Mouse (Mus musculus): ENCODE results near the gene Rpl13a. TPM values are rescaled to one million over a fixed set of nuclear protein-coding genes. Genes with fewer than 3 reads are reported as not detected.

Rpl13a gene
- polyA plus RNA-seq, 1 experiment from 2014 or later: 1,710 TPM

DNA sequence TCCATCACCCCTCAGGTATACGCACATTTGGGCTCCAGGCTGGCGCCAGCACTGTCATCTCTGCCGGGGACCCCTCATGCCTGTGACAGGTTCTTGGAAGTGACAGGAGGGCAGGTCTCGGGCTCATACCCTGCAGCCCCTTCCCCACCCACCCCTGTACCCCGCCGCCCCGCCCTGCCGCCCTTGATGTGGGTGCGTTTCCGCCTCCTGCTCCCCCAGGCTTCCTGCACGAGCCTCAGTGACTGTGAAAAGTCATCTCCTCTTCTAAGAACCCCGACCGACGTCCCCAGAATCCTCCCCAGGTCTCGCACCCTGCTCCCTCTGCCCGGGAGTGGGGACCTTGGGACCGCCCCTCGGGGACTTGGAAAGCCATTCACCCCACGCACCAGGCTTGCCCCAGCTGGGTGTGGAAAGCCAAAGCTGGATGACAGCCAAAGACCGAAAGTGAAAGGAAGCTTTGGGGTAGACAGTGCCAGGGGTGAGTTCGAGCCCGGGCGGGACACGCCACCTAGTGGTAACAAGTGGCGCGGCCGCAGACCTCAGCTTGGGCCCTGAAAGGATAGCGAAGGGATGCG is 7.5 kb upstream of the Rpl13a start, which contains the start of the genes Gm45713 and Flt3l:
Gene Gm45713 (minus strand): TSS at position 239 of the 575 bp plus-strand sequence.
Gene Flt3l (minus strand): TSS at position 440 of the 575 bp plus-strand sequence.
- no peaks in the 10 kb centered on the region for H3K27me3 ChIP-seq (replicated peaks; ENCODE audit: control insufficient read depth, insufficient read depth, low read length)
- H3K4me3 ChIP-seq (ENCODE audit: low read depth, low read length): peak within 1 kb of the TSS; percentile 57
- ATAC-seq (replicated peaks; ENCODE audit: low FRiP score, low TSS enrichment, low read depth) (peak; percentile 84), DNase-seq (ENCODE audit: low spot score) (peak; percentile 95)
- no peak within 1 kb of the TSS for H3K27ac ChIP-seq (ENCODE audit: low read depth)
- peak within 1 kb of the TSS; percentile 68 for H3K4me2 ChIP-seq (ENCODE audit: low read length)
- no peaks in the 10 kb centered on the region for H3K9me3 ChIP-seq (ENCODE audit: control insufficient read depth, low read length)
- H3K9ac ChIP-seq (ENCODE audit: low read length): peak within 1 kb of the TSS; percentile 52
- no peaks in the 10 kb centered on the region for H3K4me1 ChIP-seq (replicated peaks; ENCODE audit: control insufficient read depth, insufficient read depth, low read length)
- H3K36me3 ChIP-seq (ENCODE audit: control insufficient read depth, insufficient read depth, low read length): no peaks in the 10 kb centered on the region; the same call in 1 of the 2 replicates
- WGBS: 3% methylated on average over 29 of the region's 29 CpGs

DNA sequence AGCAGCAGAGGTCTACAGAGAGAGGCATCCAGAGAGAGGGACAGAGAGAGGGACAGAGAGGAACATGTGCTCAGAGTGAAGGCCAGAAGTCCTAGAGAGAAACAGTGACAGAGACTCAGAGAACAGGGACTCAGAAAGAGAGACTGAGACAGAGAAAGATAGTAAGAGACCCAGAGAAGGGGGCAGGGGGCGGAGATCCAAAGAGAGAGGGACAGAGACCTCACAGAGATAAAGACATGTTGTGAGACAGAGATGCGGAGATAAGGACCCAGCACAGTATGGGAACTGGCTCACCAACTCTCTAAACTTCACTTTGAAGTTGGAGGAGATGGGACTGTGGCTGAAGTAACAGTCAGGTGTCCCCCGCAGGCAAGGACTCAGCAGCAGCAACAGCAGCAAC is 6.8 kb upstream of the Rpl13a start:
- Histone ChIP-seq H3K27ac (ENCODE audit: low read depth) (no peak overlapping the region), H3K36me3 (ENCODE audit: control insufficient read depth, insufficient read depth, low read length) (no peaks in the 10 kb centered on the region), H3K4me1 (replicated peaks; ENCODE audit: control insufficient read depth, insufficient read depth, low read length) (no peaks in the 10 kb centered on the region), H3K27me3 (replicated peaks; ENCODE audit: control insufficient read depth, insufficient read depth, low read length) (no peaks in the 10 kb centered on the region), H3K4me3 (ENCODE audit: low read depth, low read length) (peak overlapping the region; percentile 57; the same call in 1 of the 2 replicates), H3K4me2 (ENCODE audit: low read length) (peak overlapping the region; percentile 68), H3K9me3 (ENCODE audit: control insufficient read depth, low read length) (no peaks in the 10 kb centered on the region), H3K9ac (ENCODE audit: low read length) (peak overlapping the region; percentile 52)
- DNase-seq (ENCODE audit: low spot score) (no peak), ATAC-seq (replicated peaks; ENCODE audit: low FRiP score, low TSS enrichment, low read depth) (no peak)
- 73% methylated on average over 3 of the region's 3 CpGs for WGBS

DNA sequence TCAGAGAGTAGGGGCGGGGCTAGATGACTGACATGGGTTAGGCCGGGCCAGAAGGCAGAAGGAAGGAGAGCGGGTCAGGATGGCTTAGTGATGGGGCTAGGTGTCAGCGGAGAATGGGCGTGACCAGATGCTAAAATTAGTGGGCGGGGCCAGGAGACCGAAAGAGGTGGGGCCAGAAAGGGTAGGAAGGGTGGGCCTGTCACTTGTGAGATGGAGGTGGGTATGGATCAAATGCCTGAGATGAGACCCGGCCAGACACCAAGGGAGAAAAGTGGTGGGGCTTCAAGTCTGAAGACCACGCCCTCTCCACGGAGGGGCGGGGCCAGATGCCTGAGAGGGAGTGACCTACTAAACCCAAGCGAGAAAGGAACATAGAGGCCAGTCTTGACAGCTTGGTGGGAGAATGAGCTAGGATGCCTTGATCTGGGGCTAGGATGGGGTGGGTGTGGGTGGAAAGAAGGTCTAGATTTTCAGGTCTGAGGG is 6.0 kb upstream of the Rpl13a start:
- no peaks in the 10 kb centered on the region for H3K27me3 ChIP-seq (replicated peaks; ENCODE audit: control insufficient read depth, insufficient read depth, low read length)
- H3K4me3 ChIP-seq (ENCODE audit: low read depth, low read length): no peak overlapping the region
- DNase-seq (ENCODE audit: low spot score): no peak
- H3K36me3 ChIP-seq (ENCODE audit: control insufficient read depth, insufficient read depth, low read length): no peaks in the 10 kb centered on the region
- H3K4me1 ChIP-seq (replicated peaks; ENCODE audit: control insufficient read depth, insufficient read depth, low read length): peaks cover 5% of the 10 kb centered on the region
- no peak overlapping the region for H3K9ac ChIP-seq (ENCODE audit: low read length)
- WGBS: 14% methylated on average over 12 of the region's 12 CpGs
- H3K4me2 ChIP-seq (ENCODE audit: low read length): no peak overlapping the region
- no peaks in the 10 kb centered on the region for H3K9me3 ChIP-seq (ENCODE audit: control insufficient read depth, low read length)
- ATAC-seq (replicated peaks; ENCODE audit: low FRiP score, low TSS enrichment, low read depth): peak; percentile 24; the same call in 1 of the 2 replicates
- no peak overlapping the region for H3K27ac ChIP-seq (ENCODE audit: low read depth)

DNA sequence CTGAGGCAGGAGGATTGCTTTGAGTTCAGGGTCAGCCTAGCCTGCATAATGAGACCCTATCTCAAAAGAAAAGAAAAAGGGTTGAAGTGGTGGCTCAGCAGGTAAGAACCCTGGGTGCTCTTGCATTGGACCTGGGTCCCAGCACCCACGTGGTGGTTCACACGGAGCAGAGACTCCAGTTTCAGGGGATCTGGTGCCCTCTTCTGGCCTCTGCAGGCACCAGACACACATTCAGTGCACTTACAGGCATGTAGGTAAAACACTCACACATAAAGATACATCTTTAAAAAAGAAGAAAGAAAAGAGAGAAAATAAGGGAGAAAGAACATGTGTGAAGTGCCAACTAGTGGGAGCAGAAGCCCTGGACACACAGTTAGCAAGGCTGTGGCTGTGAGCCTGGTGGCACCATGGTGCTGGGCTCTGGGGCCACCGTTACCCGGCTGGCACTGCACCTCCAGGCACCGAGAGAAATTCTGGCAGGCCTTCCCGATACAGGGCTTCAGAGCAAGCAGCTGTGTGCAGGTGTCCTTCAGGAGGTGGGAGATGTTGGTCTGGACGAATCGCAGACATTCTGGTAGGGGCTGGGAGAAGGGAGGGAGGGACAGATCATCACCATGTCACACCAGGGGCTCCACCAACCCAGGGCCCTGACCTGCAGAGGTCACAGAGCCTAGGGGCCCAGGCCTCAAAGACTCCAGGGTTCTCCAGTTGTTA is 5.0 kb upstream of the Rpl13a start:
- H3K36me3 ChIP-seq (ENCODE audit: control insufficient read depth, insufficient read depth, low read length): no peaks in the 10 kb centered on the region
- no peak for DNase-seq (ENCODE audit: low spot score)
- no peak for ATAC-seq (replicated peaks; ENCODE audit: low FRiP score, low TSS enrichment, low read depth)
- 73% methylated on average over 8 of the region's 8 CpGs for WGBS
- H3K27ac ChIP-seq (ENCODE audit: low read depth): no peak overlapping the region
- H3K9ac ChIP-seq (ENCODE audit: low read length): no peak overlapping the region
- no peak overlapping the region for H3K4me3 ChIP-seq (ENCODE audit: low read depth, low read length)
- no peaks in the 10 kb centered on the region for H3K9me3 ChIP-seq (ENCODE audit: control insufficient read depth, low read length)
- H3K27me3 ChIP-seq (replicated peaks; ENCODE audit: control insufficient read depth, insufficient read depth, low read length): no peaks in the 10 kb centered on the region
- H3K4me1 ChIP-seq (replicated peaks; ENCODE audit: control insufficient read depth, insufficient read depth, low read length): peaks cover 8% of the 10 kb centered on the region
- H3K4me2 ChIP-seq (ENCODE audit: low read length): no peak overlapping the region

DNA sequence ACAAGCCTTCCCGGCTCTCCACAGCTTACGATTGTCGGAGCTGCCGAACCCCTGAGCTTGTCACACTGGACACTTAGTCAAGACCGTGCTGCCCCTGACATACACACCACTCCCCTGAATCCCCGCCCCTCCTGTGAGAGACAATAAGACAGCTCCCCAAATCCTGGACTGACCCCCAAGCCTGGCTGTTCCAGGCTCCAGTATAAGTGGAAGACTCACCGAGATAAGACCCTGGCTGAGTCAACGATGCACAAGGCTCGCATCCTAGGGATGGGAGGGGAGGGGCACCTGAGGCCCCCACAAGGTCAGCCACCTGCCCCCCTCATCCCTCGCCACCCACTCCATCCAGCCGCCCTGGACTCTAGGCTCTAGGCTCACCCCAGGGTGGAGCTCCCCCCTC is 3.3 kb upstream of the Rpl13a start:
- Histone ChIP-seq H3K9ac (ENCODE audit: low read length) (no peak overlapping the region), H3K9me3 (ENCODE audit: control insufficient read depth, low read length) (no peaks in the 10 kb centered on the region), H3K4me1 (replicated peaks; ENCODE audit: control insufficient read depth, insufficient read depth, low read length) (peaks cover 14% of the 10 kb centered on the region), H3K4me2 (ENCODE audit: low read length) (no peak overlapping the region), H3K4me3 (ENCODE audit: low read depth, low read length) (no peak overlapping the region), H3K27me3 (replicated peaks; ENCODE audit: control insufficient read depth, insufficient read depth, low read length) (no peaks in the 10 kb centered on the region), H3K36me3 (ENCODE audit: control insufficient read depth, insufficient read depth, low read length) (peaks cover 10% of the 10 kb centered on the region), H3K27ac (ENCODE audit: low read depth) (no peak overlapping the region)
- ATAC-seq (replicated peaks; ENCODE audit: low FRiP score, low TSS enrichment, low read depth) (no peak), DNase-seq (ENCODE audit: low spot score) (no peak)
- WGBS: 72% methylated on average over 11 of the region's 11 CpGs

DNA sequence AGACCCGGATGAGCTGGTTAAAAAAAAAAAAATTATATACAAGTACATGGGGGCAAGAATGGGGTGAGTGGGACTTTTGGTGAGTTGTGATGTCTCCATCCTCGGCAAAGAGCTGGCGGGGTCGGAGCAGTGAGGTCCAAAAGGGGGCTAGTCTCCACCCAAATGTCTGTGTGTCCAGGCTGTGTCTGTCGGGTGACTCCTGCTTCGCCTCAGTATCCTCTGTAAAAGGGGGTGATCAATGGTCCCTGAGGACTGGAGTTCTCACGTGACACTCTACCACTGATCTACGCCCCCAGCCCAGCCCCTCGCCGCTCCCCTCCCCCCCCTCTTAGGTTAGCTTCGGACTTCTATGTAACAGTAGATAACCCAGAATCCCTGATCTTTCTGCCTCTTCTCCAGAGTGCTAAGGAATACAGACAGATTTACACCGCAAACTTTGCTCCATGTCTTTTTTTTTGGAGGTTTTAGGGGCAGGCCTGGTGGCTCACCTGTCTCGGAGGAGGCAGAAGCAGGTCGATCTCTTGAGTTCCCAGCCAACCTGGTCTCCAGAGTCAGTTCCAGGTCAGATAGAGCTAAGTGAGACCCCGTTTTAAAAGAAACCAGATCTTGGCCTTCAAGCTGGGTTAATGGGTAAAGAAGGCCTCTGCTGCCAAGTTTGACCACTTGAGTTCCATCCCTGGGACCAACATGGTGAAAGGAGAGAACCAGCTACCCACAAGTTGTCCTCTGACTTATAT is 1.4 kb upstream of the Rpl13a start:
- H3K27me3 ChIP-seq (replicated peaks; ENCODE audit: control insufficient read depth, insufficient read depth, low read length): no peaks in the 10 kb centered on the region
- H3K4me1 ChIP-seq (replicated peaks; ENCODE audit: control insufficient read depth, insufficient read depth, low read length): peaks cover 21% of the 10 kb centered on the region
- whole genome bisulfite sequencing: 62% methylated on average over 15 of the region's 15 CpGs
- H3K4me2 ChIP-seq (ENCODE audit: low read length): peak overlapping the region; percentile 97
- no peaks in the 10 kb centered on the region for H3K9me3 ChIP-seq (ENCODE audit: control insufficient read depth, low read length)
- H3K9ac ChIP-seq (ENCODE audit: low read length): peak overlapping the region; percentile 60
- peak overlapping the region; percentile 76; the same call in 1 of the 2 replicates for H3K27ac ChIP-seq (ENCODE audit: low read depth)
- peak overlapping the region; percentile 50 for H3K4me3 ChIP-seq (ENCODE audit: low read depth, low read length)
- ATAC-seq (replicated peaks; ENCODE audit: low FRiP score, low TSS enrichment, low read depth) (no peak), DNase-seq (ENCODE audit: low spot score) (no peak)
- peaks cover 29% of the 10 kb centered on the region for H3K36me3 ChIP-seq (ENCODE audit: control insufficient read depth, insufficient read depth, low read length)

DNA sequence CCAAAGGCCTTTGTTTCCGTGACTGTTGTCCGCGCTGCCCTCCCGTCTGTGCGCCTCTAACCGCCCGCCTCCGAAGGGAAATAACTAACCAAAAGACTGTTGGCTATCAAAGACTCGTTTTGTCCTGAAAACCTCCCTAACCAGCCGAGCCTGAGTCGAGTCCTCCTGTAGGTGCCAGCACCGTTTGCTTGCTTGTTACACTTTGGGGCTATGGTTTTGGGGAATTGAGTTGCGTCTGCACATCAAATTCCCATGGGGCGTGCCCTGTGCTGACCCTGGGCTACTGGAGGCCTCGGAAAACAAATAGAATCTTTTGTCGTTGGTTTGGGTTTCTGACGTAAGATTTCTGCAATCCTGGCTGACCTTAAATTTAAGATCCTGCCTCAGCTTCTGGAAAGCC is 757 bp upstream of the Rpl13a start:
- peak overlapping the region; percentile 60 for H3K9ac ChIP-seq (ENCODE audit: low read length)
- H3K36me3 ChIP-seq (ENCODE audit: control insufficient read depth, insufficient read depth, low read length): peaks cover 29% of the 10 kb centered on the region
- no peak; the same call in 1 of the 2 replicates for ATAC-seq (replicated peaks; ENCODE audit: low FRiP score, low TSS enrichment, low read depth)
- no peaks in the 10 kb centered on the region for H3K27me3 ChIP-seq (replicated peaks; ENCODE audit: control insufficient read depth, insufficient read depth, low read length)
- H3K4me2 ChIP-seq (ENCODE audit: low read length): peak overlapping the region; percentile 97
- peaks cover 23% of the 10 kb centered on the region for H3K4me1 ChIP-seq (replicated peaks; ENCODE audit: control insufficient read depth, insufficient read depth, low read length)
- peak overlapping the region; percentile 76 for H3K27ac ChIP-seq (ENCODE audit: low read depth)
- no peaks in the 10 kb centered on the region for H3K9me3 ChIP-seq (ENCODE audit: control insufficient read depth, low read length)
- DNase-seq (ENCODE audit: low spot score): no peak
- H3K4me3 ChIP-seq (ENCODE audit: low read depth, low read length): peak overlapping the region; percentile 50
- under 1% methylated on average over 17 of the region's 17 CpGs for WGBS

DNA sequence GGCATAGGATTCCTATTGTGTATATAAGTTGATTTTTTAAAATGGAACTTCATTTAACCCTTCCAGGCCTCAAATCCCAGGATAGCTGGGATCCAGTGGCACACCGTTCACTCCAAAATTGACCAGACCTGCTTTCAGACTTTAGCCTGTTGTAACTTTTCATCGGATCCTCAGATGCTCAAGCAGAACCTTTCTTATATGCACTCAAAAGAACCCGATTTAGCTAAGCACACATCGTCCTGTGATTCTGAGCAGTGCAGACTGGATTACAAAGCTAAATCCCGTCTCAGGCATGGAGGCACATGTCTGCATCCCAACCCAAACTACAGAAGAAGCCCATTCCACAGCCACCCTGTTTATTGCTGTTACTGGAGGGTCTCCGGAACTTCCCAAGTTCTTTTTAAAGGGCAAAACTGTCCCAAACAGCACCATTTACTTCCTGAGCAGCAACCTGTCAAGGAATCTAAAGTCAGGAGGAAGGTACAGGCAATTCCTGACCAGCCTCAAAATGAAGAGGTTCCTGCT is 799 bp downstream of the Rpl13a start:
- WGBS: under 1% methylated on average over 6 of the region's 6 CpGs
- DNase-seq (ENCODE audit: low spot score) (no peak), ATAC-seq (replicated peaks; ENCODE audit: low FRiP score, low TSS enrichment, low read depth) (no peak)
- H3K4me3 ChIP-seq (ENCODE audit: low read depth, low read length): peak overlapping the region; percentile 100
- no peaks in the 10 kb centered on the region for H3K9me3 ChIP-seq (ENCODE audit: control insufficient read depth, low read length)
- H3K27me3 ChIP-seq (replicated peaks; ENCODE audit: control insufficient read depth, insufficient read depth, low read length): no peaks in the 10 kb centered on the region
- H3K4me1 ChIP-seq (replicated peaks; ENCODE audit: control insufficient read depth, insufficient read depth, low read length): peaks cover 29% of the 10 kb centered on the region
- H3K36me3 ChIP-seq (ENCODE audit: control insufficient read depth, insufficient read depth, low read length): peaks cover 34% of the 10 kb centered on the region
- H3K4me2 ChIP-seq (ENCODE audit: low read length): peak overlapping the region; percentile 97
- peak overlapping the region; percentile 99 for H3K9ac ChIP-seq (ENCODE audit: low read length)
- H3K27ac ChIP-seq (ENCODE audit: low read depth): peak overlapping the region; percentile 91
